In the genomic region with DNA sequence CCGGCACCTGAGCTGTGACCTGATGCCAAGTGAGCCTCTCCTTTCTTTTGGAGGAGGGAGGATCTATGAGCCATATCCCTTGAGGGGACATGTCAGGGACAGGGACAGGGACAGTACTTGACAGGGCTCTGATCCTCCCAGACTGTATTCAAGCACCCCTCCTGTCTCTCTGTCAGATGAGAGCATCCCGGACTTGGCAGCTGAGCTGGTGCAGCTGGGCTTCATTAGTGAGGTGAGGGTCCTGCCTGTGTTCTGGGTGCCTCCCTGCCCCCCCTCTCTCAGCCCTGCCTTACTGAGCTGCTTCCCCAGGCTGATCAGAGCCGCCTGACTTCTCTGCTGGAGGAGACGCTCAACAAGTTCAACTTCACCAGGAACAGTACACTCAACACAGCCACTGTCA, we compare ENCODE assay signal across 10 mouse cellular contexts. TPM values are rescaled to one million over a fixed set of nuclear protein-coding genes. Genes with fewer than 3 reads are reported as not detected.
DNase-seq lines count a peak whose midpoint lies in the region; ATAC-seq and TF ChIP-seq lines count a peak whose summit lies in the region.
"Had no signal": no experiment of that assay in that cellular context is flagged by ENCODE, and none has a peak within 500 bp of the region (broad histone marks: within the 10 kb centered on the region; RNA-seq: fewer than 3 reads in every experiment).

No protein-coding gene starts in this region.

- no peak overlapping the region for H3K4me3 ChIP-seq in lung, embryonic 14.5 days (ENCODE audit: low read depth, low read length)
- no peak overlapping the region for H3K4me3 ChIP-seq in lung, postnatal 0 days (ENCODE audit: low read depth, low read length)
- H3K4me3 ChIP-seq in embryonic facial prominence, embryonic 14.5 days (ENCODE audit: low read depth, low read length) = no peak overlapping the region
- no peak overlapping the region for H3K4me3 ChIP-seq in intestine, embryonic 16.5 days (ENCODE audit: low read length)
- no peak overlapping the region for H3K4me3 ChIP-seq in neural tube, embryonic 14.5 days (ENCODE audit: low read depth, low read length)

- no peak overlapping the region for H3K27ac ChIP-seq in lung, embryonic 14.5 days (ENCODE audit: low read depth)
- H3K27ac ChIP-seq in lung, postnatal 0 days (ENCODE audit: low read length) = no peak overlapping the region
- peak overlapping the region; percentile 50; the same call in 1 of the 2 replicates for H3K27ac ChIP-seq in embryonic facial prominence, embryonic 14.5 days (replicated peaks; ENCODE audit: low read depth, low read length)
- no peak overlapping the region for H3K27ac ChIP-seq in intestine, embryonic 16.5 days (ENCODE audit: low read length)
- no peak overlapping the region for H3K27ac ChIP-seq in neural tube, embryonic 14.5 days (ENCODE audit: low read depth, low read length)
- H3K27ac ChIP-seq: liver, embryonic 14.5 days had no signal

- H3K27me3 ChIP-seq in lung, embryonic 14.5 days (ENCODE audit: insufficient read depth, low read length) = no peaks in the 10 kb centered on the region
- H3K27me3 ChIP-seq in lung, postnatal 0 days (replicated peaks; ENCODE audit: insufficient read depth, low read length) = no peaks in the 10 kb centered on the region
- no peaks in the 10 kb centered on the region for H3K27me3 ChIP-seq in embryonic facial prominence, embryonic 14.5 days (replicated peaks; ENCODE audit: control insufficient read depth, insufficient read depth, low read length)
- no peaks in the 10 kb centered on the region for H3K27me3 ChIP-seq in intestine, embryonic 16.5 days (replicated peaks; ENCODE audit: control insufficient read depth, insufficient read depth, low read length)
- no peaks in the 10 kb centered on the region for H3K27me3 ChIP-seq in neural tube, embryonic 14.5 days (ENCODE audit: control insufficient read depth, insufficient read depth, low read length)

- peak; percentile 26 for DNase-seq in lung, embryonic 14.5 days
- no peak for DNase-seq in lung, postnatal 0 days (ENCODE audit: low spot score)
- DNase-seq in embryonic facial prominence, embryonic 14.5 days (ENCODE audit: low spot score) = peak; percentile 71
- DNase-seq in Muller cell, postnatal 12 days (ENCODE audit: inconsistent ontology term) = no peak
- DNase-seq in heart, adult 11 months = no peak
- DNase-seq: cerebellum, adult 11 months; right cerebral cortex, postnatal 4 days had no signal

- no peak for TF ChIP-seq CTCF in lung, embryonic 14.5 days (IDR thresholded peaks at IDR 0.05; ENCODE audit: low read depth)
- no peak for TF ChIP-seq CTCF in lung, postnatal 0 days (IDR thresholded peaks at IDR 0.05)

- 36% methylated on average over 4 of the region's 4 CpGs for WGBS in lung, embryonic 14.5 days
- WGBS in lung, postnatal 0 days = 64% methylated on average over 4 of the region's 4 CpGs
- 42% methylated on average over 4 of the region's 4 CpGs for WGBS in embryonic facial prominence, embryonic 14.5 days
- 61% methylated on average over 4 of the region's 4 CpGs for WGBS in intestine, embryonic 16.5 days
- 78% methylated on average over 4 of the region's 4 CpGs for WGBS in neural tube, embryonic 14.5 days

- peak; percentile 9; the same call in 1 of the 2 replicates for ATAC-seq in lung, embryonic 14.5 days (ENCODE audit: insufficient read depth)
- ATAC-seq in lung, postnatal 0 days = no peak
- ATAC-seq in embryonic facial prominence, embryonic 14.5 days (ENCODE audit: low read depth) = peak; percentile 16
- no peak for ATAC-seq in intestine, embryonic 16.5 days
- peak; percentile 15; the same call in 1 of the 2 replicates for ATAC-seq in neural tube, embryonic 14.5 days (ENCODE audit: low read depth)

- peaks cover 92% of the 10 kb centered on the region for H3K36me3 ChIP-seq in lung, embryonic 14.5 days (ENCODE audit: insufficient read depth)
- H3K36me3 ChIP-seq in lung, postnatal 0 days (ENCODE audit: insufficient read depth, low read length) = peaks cover 55% of the 10 kb centered on the region
- H3K36me3 ChIP-seq in embryonic facial prominence, embryonic 14.5 days (ENCODE audit: control insufficient read depth, insufficient read depth, low read length) = peaks cover 96% of the 10 kb centered on the region
- peaks cover 16% of the 10 kb centered on the region; the same call in 1 of the 2 replicates for H3K36me3 ChIP-seq in intestine, embryonic 16.5 days (ENCODE audit: control insufficient read depth, insufficient read depth, low read length)
- H3K36me3 ChIP-seq in neural tube, embryonic 14.5 days (ENCODE audit: control insufficient read depth, insufficient read depth, low read length) = peaks cover 69% of the 10 kb centered on the region

- H3K4me1 ChIP-seq in lung, embryonic 14.5 days (ENCODE audit: insufficient read depth) = no peaks in the 10 kb centered on the region
- peaks cover 3% of the 10 kb centered on the region; the same call in 1 of the 2 replicates for H3K4me1 ChIP-seq in lung, postnatal 0 days (ENCODE audit: insufficient read depth, low read depth, low read length)
- H3K4me1 ChIP-seq in embryonic facial prominence, embryonic 14.5 days (ENCODE audit: control insufficient read depth, insufficient read depth, low read length) = peaks cover 23% of the 10 kb centered on the region
- peaks cover 6% of the 10 kb centered on the region; the same call in 1 of the 2 replicates for H3K4me1 ChIP-seq in intestine, embryonic 16.5 days (ENCODE audit: control insufficient read depth, insufficient read depth, low read length)
- H3K4me1 ChIP-seq in neural tube, embryonic 14.5 days (ENCODE audit: control insufficient read depth, insufficient read depth, low read length) = 0 out of 2 replicates have a peak, but pooled peaks cover 3% of the 10 kb centered on the region

- H3K4me2 ChIP-seq in lung, embryonic 14.5 days = no peak overlapping the region
- no peak overlapping the region for H3K4me2 ChIP-seq in lung, postnatal 0 days (replicated peaks; ENCODE audit: low read depth, low read length)
- H3K4me2 ChIP-seq in embryonic facial prominence, embryonic 14.5 days (ENCODE audit: low read depth, low read length) = peak overlapping the region; percentile 48; the same call in 1 of the 2 replicates
- no peak overlapping the region for H3K4me2 ChIP-seq in intestine, embryonic 16.5 days (ENCODE audit: low read depth, low read length)
- H3K4me2 ChIP-seq in neural tube, embryonic 14.5 days (ENCODE audit: low read depth, low read length) = no peak overlapping the region

- H3K9me3 ChIP-seq in lung, embryonic 14.5 days (ENCODE audit: low read depth, low read length) = no peaks in the 10 kb centered on the region
- no peaks in the 10 kb centered on the region for H3K9me3 ChIP-seq in lung, postnatal 0 days (ENCODE audit: low read length)
- no peaks in the 10 kb centered on the region for H3K9me3 ChIP-seq in embryonic facial prominence, embryonic 14.5 days (ENCODE audit: control insufficient read depth, low read length)
- no peaks in the 10 kb centered on the region for H3K9me3 ChIP-seq in intestine, embryonic 16.5 days (ENCODE audit: control insufficient read depth, low read length)
- H3K9me3 ChIP-seq in neural tube, embryonic 14.5 days (ENCODE audit: control insufficient read depth, low read length) = no peaks in the 10 kb centered on the region

- TF ChIP-seq EP300 in lung, postnatal 0 days (IDR thresholded peaks at IDR 0.05) = no peak

- no peak overlapping the region for H3K9ac ChIP-seq in lung, embryonic 14.5 days
- no peak overlapping the region for H3K9ac ChIP-seq in lung, postnatal 0 days (replicated peaks; ENCODE audit: low read depth)
- H3K9ac ChIP-seq in embryonic facial prominence, embryonic 14.5 days (ENCODE audit: low read depth, low read length) = no peak overlapping the region
- H3K9ac ChIP-seq in intestine, embryonic 16.5 days (ENCODE audit: low read depth, low read length) = peak overlapping the region; percentile 2; the same call in 1 of the 2 replicates
- H3K9ac ChIP-seq in neural tube, embryonic 14.5 days (replicated peaks; ENCODE audit: low read depth, low read length) = no peak overlapping the region
- H3K9ac ChIP-seq: liver, embryonic 14.5 days had no signal

RNA-seq across cellular contexts. Expression of gene Krtcap3, which starts 0.8 kb away (rescaled TPM):
- polyA plus RNA-seq in lung, embryonic 14.5 days (2014; fragmentation: Nextera tagmentation; extraction: Ambion mirVana) = 31.1 and 32.0 TPM in 2 replicates
- polyA plus RNA-seq in lung, postnatal 0 days (2015; fragmentation: Nextera tagmentation; extraction: Ambion mirVana) = 44.5 and 50.4 TPM in 2 replicates
- polyA plus RNA-seq in embryonic facial prominence, embryonic 14.5 days (2014; fragmentation: Nextera tagmentation; extraction: Ambion mirVana) = 14.8 and 15.2 TPM in 2 replicates
- polyA plus RNA-seq in intestine, embryonic 16.5 days (2015; fragmentation: Nextera tagmentation; extraction: Ambion mirVana) = 70.1 and 71.1 TPM in 2 replicates
- polyA plus RNA-seq in neural tube, embryonic 14.5 days (2014; fragmentation: Nextera tagmentation; extraction: Ambion mirVana) = 2.7 and 3.2 TPM in 2 replicates

RNA-seq across cellular contexts. Expression of gene Gm9970, which starts 9.7 kb away (rescaled TPM):
- polyA plus RNA-seq in lung, embryonic 14.5 days (2014; fragmentation: Nextera tagmentation; extraction: Ambion mirVana) = 0.37 and 0.38 TPM in 2 replicates
- polyA plus RNA-seq in lung, postnatal 0 days (2015; fragmentation: Nextera tagmentation; extraction: Ambion mirVana) = 0.45 and 0.62 TPM in 2 replicates
- 0.68 and 0.83 TPM in 2 replicates for polyA plus RNA-seq in embryonic facial prominence, embryonic 14.5 days (2014; fragmentation: Nextera tagmentation; extraction: Ambion mirVana)
- polyA plus RNA-seq in intestine, embryonic 16.5 days (2015; fragmentation: Nextera tagmentation; extraction: Ambion mirVana) = 0.27 TPM in 1 of 2 replicates, not detected in the other
- 0.54 and 1.4 TPM in 2 replicates for polyA plus RNA-seq in neural tube, embryonic 14.5 days (2014; fragmentation: Nextera tagmentation; extraction: Ambion mirVana)

RNA-seq across cellular contexts. Expression of gene Nrbp1, which starts 10.1 kb away (rescaled TPM):
- polyA plus RNA-seq in lung, embryonic 14.5 days (2014; fragmentation: Nextera tagmentation; extraction: Ambion mirVana) = 158 and 165 TPM in 2 replicates
- polyA plus RNA-seq in lung, postnatal 0 days (2015; fragmentation: Nextera tagmentation; extraction: Ambion mirVana) = 125 and 131 TPM in 2 replicates
- 157 and 172 TPM in 2 replicates for polyA plus RNA-seq in embryonic facial prominence, embryonic 14.5 days (2014; fragmentation: Nextera tagmentation; extraction: Ambion mirVana)
- 132 and 140 TPM in 2 replicates for polyA plus RNA-seq in intestine, embryonic 16.5 days (2015; fragmentation: Nextera tagmentation; extraction: Ambion mirVana)
- 157 and 161 TPM in 2 replicates for polyA plus RNA-seq in neural tube, embryonic 14.5 days (2014; fragmentation: Nextera tagmentation; extraction: Ambion mirVana)

RNA-seq across cellular contexts. Expression of gene Ppm1g, which starts 30.2 kb away (rescaled TPM):
- polyA plus RNA-seq in lung, embryonic 14.5 days (2014; fragmentation: Nextera tagmentation; extraction: Ambion mirVana) = 144 and 148 TPM in 2 replicates
- polyA plus RNA-seq in lung, postnatal 0 days (2015; fragmentation: Nextera tagmentation; extraction: Ambion mirVana) = 77.6 TPM in 2 replicates
- polyA plus RNA-seq in embryonic facial prominence, embryonic 14.5 days (2014; fragmentation: Nextera tagmentation; extraction: Ambion mirVana) = 102 and 107 TPM in 2 replicates
- 110 and 122 TPM in 2 replicates for polyA plus RNA-seq in intestine, embryonic 16.5 days (2015; fragmentation: Nextera tagmentation; extraction: Ambion mirVana)
- 155 and 159 TPM in 2 replicates for polyA plus RNA-seq in neural tube, embryonic 14.5 days (2014; fragmentation: Nextera tagmentation; extraction: Ambion mirVana)

RNA-seq across cellular contexts. Expression of gene Ift172, which starts 40.2 kb away (rescaled TPM):
- 32.3 and 36.4 TPM in 2 replicates for polyA plus RNA-seq in lung, embryonic 14.5 days (2014; fragmentation: Nextera tagmentation; extraction: Ambion mirVana)
- 24.2 and 25.6 TPM in 2 replicates for polyA plus RNA-seq in lung, postnatal 0 days (2015; fragmentation: Nextera tagmentation; extraction: Ambion mirVana)
- polyA plus RNA-seq in embryonic facial prominence, embryonic 14.5 days (2014; fragmentation: Nextera tagmentation; extraction: Ambion mirVana) = 36.7 and 38.4 TPM in 2 replicates
- polyA plus RNA-seq in intestine, embryonic 16.5 days (2015; fragmentation: Nextera tagmentation; extraction: Ambion mirVana) = 19.5 and 21.5 TPM in 2 replicates
- 32.6 and 45.4 TPM in 2 replicates for polyA plus RNA-seq in neural tube, embryonic 14.5 days (2014; fragmentation: Nextera tagmentation; extraction: Ambion mirVana)

Comparison
In these comparisons a context has a peak if more than half of its experiments do, and no peak if none do; other contexts are left out.
1. ATAC-seq: peak in lung, embryonic 14.5 days (single experiment), embryonic facial prominence, embryonic 14.5 days (single experiment) and neural tube, embryonic 14.5 days (single experiment); none in lung, postnatal 0 days (single experiment) and intestine, embryonic 16.5 days (single experiment).
2. DNase-seq: peak in lung, embryonic 14.5 days (single experiment) and embryonic facial prominence, embryonic 14.5 days (single experiment); none in lung, postnatal 0 days (single experiment), Muller cell, postnatal 12 days (single experiment) and heart, adult 11 months (single experiment).